Mouse (Mus musculus) neutrophil, adult 59 days (primary cell): Measurements from ENCODE around the gene Ces5a. TPM values are rescaled to one million over a fixed set of nuclear protein-coding genes. Genes with fewer than 3 reads are reported as not detected.

ENCODE experiments used
- total RNA-seq, 2 experiments: library from RNA; stranded (reverse); gene quantifications; 1 replicate in 1 of 2; 2 replicates in 1 of 2; pipeline ENCODE4 v1.2.4; 2023

Ces5a gene
- total RNA-seq, result not detected

GRCm38 (mm10) chr8:93535730-93536129, at the start of gene Ces5a:
Ces5a (minus strand) TSS chr8:93535830.

Other genes with a start within 250 kb of the Ces5a start
- not detected for gene Ces1g, start 198.5 kb downstream of the Ces5a start, total RNA-seq
- gene Ces1h, start 156.1 kb downstream of the Ces5a start, total RNA-seq, result not detected